In genomic region chr14:78733366-78734076, GRCm38 (mm10) we compare ENCODE assay signal across 8 mouse cellular contexts. TPM values are rescaled to one million over a fixed set of nuclear protein-coding genes. Genes with fewer than 3 reads are reported as not detected.
A peak's percentile ranks its signal among the peaks of the same experiment; 100 is the strongest.
DNase-seq lines count a peak whose midpoint lies in the region; ATAC-seq and TF ChIP-seq lines count a peak whose summit lies in the region.

No protein-coding gene starts in this region.

- no peaks in the 10 kb centered on the region for H3K36me3 ChIP-seq in forebrain, embryonic 12.5 days (replicated peaks)
- no peaks in the 10 kb centered on the region for H3K36me3 ChIP-seq in intestine, embryonic 14.5 days (ENCODE audit: control insufficient read depth, insufficient read depth, low read length)
- H3K36me3 ChIP-seq in liver, postnatal 0 days (replicated peaks; ENCODE audit: insufficient read depth, low read length) = no peaks in the 10 kb centered on the region
- H3K36me3 ChIP-seq in stomach, embryonic 15.5 days = no peaks in the 10 kb centered on the region

- H3K27me3 ChIP-seq in forebrain, embryonic 12.5 days = peaks cover 34% of the 10 kb centered on the region; the same call in 1 of the 2 replicates
- H3K27me3 ChIP-seq in intestine, embryonic 14.5 days (replicated peaks; ENCODE audit: control insufficient read depth, insufficient read depth, low read length) = 0 out of 2 replicates have a peak, but pooled peaks cover 6% of the 10 kb centered on the region
- peaks cover 20% of the 10 kb centered on the region for H3K27me3 ChIP-seq in liver, postnatal 0 days (ENCODE audit: insufficient read depth, low read length)
- H3K27me3 ChIP-seq in stomach, embryonic 15.5 days (replicated peaks) = no peaks in the 10 kb centered on the region

- H3K27ac ChIP-seq in layer of hippocampus, adult 2 months = peak overlapping the region; percentile 93
- no peak overlapping the region for H3K27ac ChIP-seq in forebrain, embryonic 12.5 days
- H3K27ac ChIP-seq in intestine, embryonic 14.5 days (ENCODE audit: low read depth) = no peak overlapping the region; the same call in 1 of the 2 replicates
- peak overlapping the region; percentile 68; the same call in 1 of the 2 replicates for H3K27ac ChIP-seq in liver, postnatal 0 days (ENCODE audit: low read depth)
- H3K27ac ChIP-seq in stomach, embryonic 15.5 days = peak overlapping the region; percentile 89

- no peak for TF ChIP-seq EP300 in liver, postnatal 0 days (IDR thresholded peaks at IDR 0.05; ENCODE audit: low read depth)

- H3K4me2 ChIP-seq in forebrain, embryonic 12.5 days = peak overlapping the region; percentile 98
- H3K4me2 ChIP-seq in intestine, embryonic 14.5 days (ENCODE audit: low read length) = peak overlapping the region; percentile 69
- peak overlapping the region; percentile 93 for H3K4me2 ChIP-seq in liver, postnatal 0 days (ENCODE audit: low read depth, low read length)
- H3K4me2 ChIP-seq in stomach, embryonic 15.5 days = peak overlapping the region; percentile 87

- no peak for TF ChIP-seq CTCF in layer of hippocampus, adult 2 months (conservative IDR thresholded peaks at IDR 0.05)
- TF ChIP-seq CTCF in liver, postnatal 0 days (IDR thresholded peaks at IDR 0.05; ENCODE audit: low read depth) = no peak

- H3K4me3 ChIP-seq in layer of hippocampus, adult 2 months = peak overlapping the region; percentile 91
- H3K4me3 ChIP-seq in forebrain, embryonic 12.5 days (replicated peaks) = peak overlapping the region; percentile 82
- peak overlapping the region; percentile 55 for H3K4me3 ChIP-seq in intestine, embryonic 14.5 days (ENCODE audit: low read depth, low read length)
- H3K4me3 ChIP-seq in liver, postnatal 0 days (ENCODE audit: low read depth, low read length) = peak overlapping the region; percentile 67
- H3K4me3 ChIP-seq in stomach, embryonic 15.5 days (replicated peaks) = peak overlapping the region; percentile 79

- 11% methylated on average over 12 of the region's 12 CpGs for WGBS in forebrain, embryonic 12.5 days
- 32% methylated on average over 12 of the region's 12 CpGs for WGBS in intestine, embryonic 14.5 days
- 29% methylated on average over 12 of the region's 12 CpGs for WGBS in liver, postnatal 0 days (ENCODE audit: insufficient replicate concordance)
- WGBS in stomach, embryonic 15.5 days = 32% methylated on average over 12 of the region's 12 CpGs

- H3K9me3 ChIP-seq in forebrain, embryonic 12.5 days = no peaks in the 10 kb centered on the region
- H3K9me3 ChIP-seq in intestine, embryonic 14.5 days (ENCODE audit: control insufficient read depth, low read length) = no peaks in the 10 kb centered on the region
- no peaks in the 10 kb centered on the region for H3K9me3 ChIP-seq in liver, postnatal 0 days (ENCODE audit: low read length)
- H3K9me3 ChIP-seq in stomach, embryonic 15.5 days = no peaks in the 10 kb centered on the region

- no peak for ATAC-seq in forebrain, embryonic 12.5 days (ENCODE audit: low FRiP score)
- ATAC-seq in intestine, embryonic 14.5 days (replicated peaks; ENCODE audit: low FRiP score, low TSS enrichment, low read depth) = no peak
- ATAC-seq in liver, postnatal 0 days = no peak
- ATAC-seq in stomach, embryonic 15.5 days (ENCODE audit: insufficient read depth, low FRiP score, low read depth) = no peak

- H3K4me1 ChIP-seq in forebrain, embryonic 12.5 days = peaks cover 18% of the 10 kb centered on the region
- no peaks in the 10 kb centered on the region for H3K4me1 ChIP-seq in intestine, embryonic 14.5 days (replicated peaks; ENCODE audit: control insufficient read depth, insufficient read depth, low read length)
- peaks cover 12% of the 10 kb centered on the region for H3K4me1 ChIP-seq in liver, postnatal 0 days (ENCODE audit: insufficient read depth)
- H3K4me1 ChIP-seq in stomach, embryonic 15.5 days = 0 out of 2 replicates have a peak, but pooled peaks cover 13% of the 10 kb centered on the region

- no peak for DNase-seq in layer of hippocampus, adult 2 months (ENCODE audit: low spot score in 2 of 2)
- no peak for DNase-seq in layer of hippocampus, postnatal 25 days (ENCODE audit: extremely low spot score in 1 of 2, low spot score in 1 of 2)
- no peak for DNase-seq in intestine, embryonic 14.5 days (ENCODE audit: low spot score)
- DNase-seq in liver, postnatal 0 days = no peak
- no peak for DNase-seq in layer of hippocampus, adult 11-12 months (ENCODE audit: low spot score)
- DNase-seq in thymus, postnatal 36 days = no peak

- H3K9ac ChIP-seq in forebrain, embryonic 12.5 days = peak overlapping the region; percentile 89
- peak overlapping the region; percentile 57 for H3K9ac ChIP-seq in intestine, embryonic 14.5 days (ENCODE audit: low read length)
- H3K9ac ChIP-seq in liver, postnatal 0 days (replicated peaks) = peak overlapping the region; percentile 56
- H3K9ac ChIP-seq in stomach, embryonic 15.5 days = no peak overlapping the region

RNA-seq across cellular contexts. Expression of gene Dgkh, which starts 0.9 kb away (rescaled TPM):
- 100 to 1,000 TPM; 110 to 123 TPM for total RNA-seq in layer of hippocampus, adult 2 months (2021)
- total RNA-seq in layer of hippocampus, postnatal 25 days (2021) = 100 to 1,000 TPM in 1 of 2 experiments, 10 to 100 TPM in 1; 95.6 to 118 TPM
- polyA plus RNA-seq in forebrain, embryonic 12.5 days (2016; fragmentation: Nextera tagmentation; extraction: Ambion mirVana) = 1.2 and 1.6 TPM in 2 replicates
- polyA plus RNA-seq in intestine, embryonic 14.5 days (2014; fragmentation: Nextera tagmentation; extraction: Ambion mirVana) = 2.0 and 2.1 TPM in 2 replicates
- 0.33 and 0.48 TPM in 2 replicates for polyA plus RNA-seq in liver, postnatal 0 days (2015; fragmentation: Nextera tagmentation; extraction: Ambion mirVana)
- 1.7 TPM in 2 replicates for polyA plus RNA-seq in stomach, embryonic 15.5 days (2015; fragmentation: Nextera tagmentation; extraction: Ambion mirVana)

Comparison
In these comparisons a context has a peak if more than half of its experiments do, and no peak if none do; other contexts are left out.
1. H3K27ac ChIP-seq: peak in layer of hippocampus, adult 2 months (single experiment), liver, postnatal 0 days (single experiment) and stomach, embryonic 15.5 days (single experiment); none in forebrain, embryonic 12.5 days (single experiment) and intestine, embryonic 14.5 days (single experiment).
2. Peak in every context shown above with its lines, with median percentiles within 50 percentile points of each other: H3K4me3 ChIP-seq and H3K4me2 ChIP-seq.